Mouse (Mus musculus) ovary, postnatal 14 days (tissue): ENCODE measurements around the gene Wnt2b.

Source experiments
- DNase-seq: peaks from one replicate; pipeline ENCODE4 v3.0.0; 2022; ENCODE audit warnings: low spot score

The Wnt2b gene

GRCm38 (mm10) chr3:104963331-104964276 lies 1.9 kb upstream of the Wnt2b start:
- no peak for DNase-seq

- no peak for DNase-seq
Observed at GRCm38 (mm10) chr3:104962866-104963265, 1.1 kb upstream of the Wnt2b start.

DNA sequence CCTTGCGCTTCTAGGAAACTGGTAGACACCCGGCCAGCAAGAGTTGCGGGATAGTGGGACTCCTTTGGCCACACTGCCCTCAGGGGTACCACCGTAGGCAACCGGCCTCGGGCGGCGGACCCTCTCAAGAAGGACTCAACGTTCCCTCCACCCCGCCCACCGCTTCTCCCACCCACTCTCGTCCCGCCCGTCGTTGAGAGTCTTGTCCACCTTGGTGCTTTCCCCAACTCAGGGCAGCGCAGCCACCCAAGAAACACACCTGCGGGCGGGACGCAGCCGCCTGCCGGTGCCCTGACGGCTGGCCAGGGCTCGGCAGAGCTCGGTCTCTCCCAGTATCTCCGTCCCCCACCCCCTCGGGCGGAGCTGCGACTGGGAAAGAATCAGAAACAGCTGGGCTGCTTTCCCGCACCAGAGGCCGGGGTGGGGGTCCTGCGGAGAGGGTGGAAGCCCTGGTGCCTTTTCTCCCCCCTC lies 455 bp upstream of the Wnt2b start:
- DNase-seq, result no peak

DNA sequence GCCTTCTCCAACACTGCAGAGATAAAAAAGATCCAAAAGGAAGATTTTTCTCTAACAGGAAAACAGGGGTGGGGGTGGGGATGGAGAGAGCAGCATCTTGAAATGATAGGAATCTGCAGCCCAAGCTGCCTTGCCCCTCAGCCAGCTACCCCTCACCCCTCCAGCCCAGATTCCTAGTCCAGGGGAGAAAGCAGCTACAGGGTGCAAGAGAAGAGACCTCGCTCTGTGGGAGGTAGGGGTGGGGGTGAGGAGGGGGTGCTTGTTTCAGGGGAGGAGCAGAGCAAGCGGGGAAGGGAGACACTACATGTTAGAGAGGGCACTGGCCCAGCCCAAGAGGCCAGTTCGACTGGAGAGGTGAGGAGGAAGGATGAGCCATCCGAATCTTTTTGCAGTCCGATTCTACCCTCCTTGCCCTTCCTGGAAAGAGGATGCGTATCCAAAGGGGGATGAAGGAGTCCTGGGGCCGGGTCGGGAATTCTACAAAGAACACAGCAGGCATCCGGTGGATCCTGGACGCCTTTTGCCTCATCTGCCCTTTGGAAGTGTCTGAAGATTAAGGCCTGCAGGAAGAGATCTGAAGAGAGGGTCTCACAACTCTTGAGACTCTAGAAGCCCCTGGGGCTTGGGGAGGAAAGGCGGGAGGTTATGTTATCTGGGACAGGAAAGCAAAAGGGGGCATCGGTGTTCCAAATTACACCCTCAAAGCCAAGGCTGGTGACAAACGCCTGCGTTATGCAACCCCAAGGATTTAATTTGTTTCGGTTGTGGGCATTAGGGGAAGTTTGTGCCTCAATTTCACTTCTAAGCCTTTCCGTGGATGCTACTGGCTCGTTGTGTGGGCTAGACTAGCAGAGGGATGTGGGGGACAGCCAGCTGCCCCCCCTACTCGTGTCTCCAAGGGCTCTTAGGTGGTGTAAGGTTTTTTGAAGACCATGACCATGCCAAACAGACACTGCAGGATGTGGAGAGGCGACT lies 1.4 kb downstream of the Wnt2b start:
- DNase-seq, result no peak

GRCm38 (mm10) chr3:104956131-104956581 lies 5.6 kb downstream of the Wnt2b start:
- no peak for DNase-seq

- no peak for DNase-seq
Observed at GRCm38 (mm10) chr3:104954551-104954950, 7.2 kb downstream of the Wnt2b start.

- no peak for DNase-seq
Observed at GRCm38 (mm10) chr3:104954137-104954536, 7.6 kb downstream of the Wnt2b start.

DNA sequence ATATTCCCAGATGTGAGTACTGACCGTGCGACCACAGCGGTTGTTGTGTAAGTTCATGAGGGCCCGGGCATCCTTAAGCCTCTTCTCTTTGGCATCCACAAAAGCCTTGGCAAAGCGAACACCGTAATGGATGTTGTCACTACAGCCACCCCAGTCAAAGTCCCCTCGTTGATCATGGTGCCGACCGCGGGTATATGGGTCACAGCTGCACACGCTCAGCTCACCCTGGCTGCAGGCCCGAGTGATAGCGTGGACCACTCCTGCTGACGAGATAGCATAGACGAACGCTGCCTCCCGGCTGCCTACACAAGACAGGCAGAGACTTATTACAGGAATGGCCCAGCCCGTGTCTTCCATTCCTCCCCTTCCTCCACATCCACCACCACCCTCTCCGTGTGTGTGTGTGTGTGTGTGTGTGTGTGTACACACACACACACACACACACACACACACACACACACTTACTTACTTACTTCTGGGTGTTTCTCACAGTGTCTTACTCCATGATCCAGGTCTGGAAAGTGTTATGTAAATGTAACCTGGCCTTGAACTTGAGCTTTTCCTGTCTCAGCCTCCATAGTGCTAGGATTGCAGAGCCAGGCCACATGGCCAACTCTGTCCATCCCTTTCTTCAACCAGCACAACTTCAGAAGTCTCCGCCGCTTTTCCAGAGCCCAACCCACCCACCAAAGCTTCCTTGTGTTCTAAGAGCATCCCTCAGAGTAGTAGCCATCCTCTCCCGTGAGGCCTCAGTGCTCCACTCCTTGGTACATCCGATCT lies 8.6 kb downstream of the Wnt2b start:
- no peak for DNase-seq

DNA sequence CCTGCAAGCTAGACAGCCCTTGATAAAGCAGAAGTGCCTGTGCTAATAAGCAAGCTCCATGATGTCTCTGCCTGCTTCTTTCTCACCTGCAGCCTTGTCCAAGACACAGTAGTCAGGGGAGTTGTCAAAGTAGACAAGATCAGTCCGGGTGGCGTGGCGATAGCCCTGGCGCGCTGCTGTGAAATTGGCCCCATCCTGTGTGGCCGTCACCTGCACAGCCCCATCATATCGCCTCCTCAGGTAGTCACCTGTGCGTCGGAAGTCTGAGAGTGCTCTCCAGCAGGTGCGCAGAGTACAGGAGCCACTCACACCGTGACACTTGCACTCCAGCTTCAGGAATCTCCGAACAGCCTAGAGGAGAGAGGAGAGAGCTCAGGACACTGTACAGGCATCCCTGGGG lies 10.8 kb downstream of the Wnt2b start:
- no peak for DNase-seq

DNA sequence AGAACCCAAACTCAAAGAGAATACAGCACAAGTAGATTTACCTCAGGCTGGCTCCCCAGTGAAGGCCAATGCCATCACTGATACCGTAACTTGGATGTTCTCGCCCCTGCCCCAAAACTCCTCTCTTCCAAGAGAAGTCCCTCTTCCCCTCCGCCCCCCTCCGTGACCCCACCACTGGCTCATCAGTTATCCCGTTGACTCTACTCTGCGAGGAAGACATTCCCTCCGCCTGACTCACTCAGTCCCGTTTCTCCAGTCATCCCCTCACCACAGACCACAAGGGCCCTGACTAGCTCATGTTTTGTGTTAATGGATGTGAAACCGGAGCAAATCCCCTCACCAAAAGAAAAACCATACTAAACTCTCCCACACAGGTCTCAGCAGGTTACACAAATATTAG lies 16.8 kb downstream of the Wnt2b start:
- DNase-seq, result no peak

DNA sequence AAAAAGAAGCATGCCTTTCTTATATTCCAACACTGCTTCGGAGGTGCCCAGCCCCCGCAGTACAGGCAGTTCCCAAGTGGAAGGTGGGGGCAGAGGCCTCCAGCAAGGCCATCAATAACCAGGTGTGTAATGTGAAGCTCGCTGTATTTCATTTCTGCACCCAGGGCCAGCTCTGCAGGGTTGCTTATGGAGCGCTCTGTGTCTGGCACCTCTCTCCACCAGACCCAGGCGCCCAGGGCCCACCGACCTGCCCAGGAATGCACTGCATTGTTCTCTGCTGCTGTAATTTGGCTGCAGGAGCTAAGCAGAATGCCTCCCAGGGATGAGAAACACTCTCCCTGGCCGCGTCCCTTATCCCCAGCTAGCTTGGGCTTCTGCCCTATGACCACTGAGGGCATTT lies 18.4 kb downstream of the Wnt2b start:
- no peak for DNase-seq

DNA sequence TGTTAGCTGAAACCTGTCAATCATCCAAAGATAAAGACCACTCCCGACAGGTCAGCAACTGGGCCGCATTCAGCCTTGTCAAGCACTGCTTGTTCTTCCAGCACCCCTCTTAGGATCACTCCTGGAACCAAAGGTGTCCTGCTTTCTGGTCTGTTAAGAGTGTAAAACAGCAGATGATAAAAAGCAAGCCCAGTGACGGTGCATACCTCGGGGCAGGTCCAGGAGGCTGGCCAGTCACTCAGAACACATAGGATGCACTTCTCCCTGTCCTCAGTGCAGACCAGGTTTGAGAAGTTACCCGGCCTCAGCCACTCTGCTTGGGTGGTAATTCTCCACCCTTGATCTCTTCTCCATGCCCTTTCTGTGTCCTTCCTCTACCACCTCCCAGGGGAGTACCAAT lies 19.0 kb downstream of the Wnt2b start:
- DNase-seq, result no peak

- DNase-seq, result no peak
Observed at GRCm38 (mm10) chr3:104940691-104941090, 21.0 kb downstream of the Wnt2b start.

- DNase-seq, result no peak
Observed at GRCm38 (mm10) chr3:104938327-104938726, 23.4 kb downstream of the Wnt2b start.

- no peak for DNase-seq
Observed at GRCm38 (mm10) chr3:104937728-104938305, 23.9 kb downstream of the Wnt2b start.

- DNase-seq, result no peak
Observed at GRCm38 (mm10) chr3:104929385-104929784, 32.3 kb downstream of the Wnt2b start.

DNA sequence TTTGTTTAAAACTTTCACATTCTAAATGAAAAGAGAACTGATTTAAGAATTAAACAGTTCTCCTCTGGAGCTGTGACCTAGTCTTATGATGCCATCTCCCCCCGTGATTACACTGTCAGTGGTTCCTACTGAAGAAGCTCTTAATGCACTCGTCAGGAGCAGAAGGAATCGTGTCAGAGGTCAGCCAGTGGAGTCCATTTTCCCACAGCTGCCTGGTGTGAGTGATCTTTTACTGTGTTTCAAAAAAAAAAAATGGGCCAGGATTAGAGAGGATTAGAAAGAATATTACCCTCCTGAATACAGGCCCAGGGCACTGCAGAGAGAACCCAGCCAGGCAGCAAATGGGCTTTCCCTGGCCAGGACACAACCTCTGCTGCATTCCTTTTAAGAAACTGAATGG lies 46.7 kb downstream of the Wnt2b start:
- DNase-seq, result no peak

- no peak for DNase-seq
Observed at GRCm38 (mm10) chr3:104909195-104909594, 52.5 kb downstream of the Wnt2b start.

- DNase-seq, result no peak
Observed at GRCm38 (mm10) chr3:104906007-104906406, 55.7 kb downstream of the Wnt2b start.

DNA sequence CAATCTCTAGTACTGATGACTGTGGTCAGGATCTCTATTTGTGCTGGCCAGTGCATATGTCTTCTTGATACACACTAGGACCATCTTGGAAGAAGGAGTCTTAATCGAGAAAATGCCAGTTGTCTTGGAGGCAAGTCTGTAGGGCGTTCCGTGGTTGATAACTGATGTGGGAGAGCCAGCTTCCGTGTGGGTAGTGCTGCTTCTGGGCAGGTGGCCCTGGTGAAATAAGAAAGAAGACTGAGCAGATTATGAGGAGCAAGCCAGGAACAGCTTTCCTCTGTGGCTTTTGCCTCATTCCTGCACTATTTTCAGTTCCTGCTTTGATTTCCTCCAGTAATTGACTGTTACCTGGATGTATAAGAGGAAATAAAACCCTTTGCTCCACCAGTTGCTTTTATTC lies 56.3 kb downstream of the Wnt2b start:
- no peak for DNase-seq

- no peak for DNase-seq
Observed at GRCm38 (mm10) chr3:104901154-104901553, 60.6 kb downstream of the Wnt2b start.
